Mouse (Mus musculus): ENCODE results near the gene Asap2. TPM values are rescaled to one million over a fixed set of nuclear protein-coding genes. Genes with fewer than 3 reads are reported as not detected.
A peak's percentile ranks its signal among the peaks of the same experiment; 100 is the strongest.
"Not testable (repeated sequence)": the region's sequence is repeated elsewhere in the genome, so short reads cannot be mapped to it uniquely, and the experiment has no call there.

The Asap2 gene
- polyA plus RNA-seq (2012; rRNA removed): 1.9 and 2.0 TPM in 2 replicates
- 1.0 and 1.4 TPM in 2 replicates for polyA plus RNA-seq (2014; fragmentation: Nextera tagmentation; extraction: Ambion mirVana)

- not testable (repeated sequence) for H3K4me1 ChIP-seq (replicated peaks; ENCODE audit: control insufficient read depth in 2 of 2, insufficient read depth in 2 of 2, low read length in 1 of 2); H3K27ac ChIP-seq; H3K27me3 ChIP-seq (ENCODE audit: control insufficient read depth, insufficient read depth, low read length); DNase-seq (ENCODE audit: low read depth in 3 of 3, low spot score in 3 of 3); H3K9me3 ChIP-seq (ENCODE audit: control insufficient read depth, low read length); H3K9ac ChIP-seq (replicated peaks); H3K36me3 ChIP-seq (replicated peaks; ENCODE audit: control insufficient read depth, insufficient read depth, low read depth); ATAC-seq (ENCODE audit: insufficient read depth)
- WGBS (ENCODE audit: insufficient replicate concordance): under 1% methylated on average over 19 of the region's 38 CpGs
- Histone ChIP-seq H3K4me2 (ENCODE audit: low read depth) (peak within 1 kb of the TSS; percentile 52), H3K4me3 (ENCODE audit: insufficient read depth in 1 of 2, low read depth in 2 of 2, low read length in 2 of 2) (peak within 1 kb of the TSS; percentile 41 to 46)
These were observed at the start of gene Asap2 for GRCm38 (mm10) chr12:20990132-20990531. Gene Asap2 (plus strand): TSS chr12:20990459.

DNA sequence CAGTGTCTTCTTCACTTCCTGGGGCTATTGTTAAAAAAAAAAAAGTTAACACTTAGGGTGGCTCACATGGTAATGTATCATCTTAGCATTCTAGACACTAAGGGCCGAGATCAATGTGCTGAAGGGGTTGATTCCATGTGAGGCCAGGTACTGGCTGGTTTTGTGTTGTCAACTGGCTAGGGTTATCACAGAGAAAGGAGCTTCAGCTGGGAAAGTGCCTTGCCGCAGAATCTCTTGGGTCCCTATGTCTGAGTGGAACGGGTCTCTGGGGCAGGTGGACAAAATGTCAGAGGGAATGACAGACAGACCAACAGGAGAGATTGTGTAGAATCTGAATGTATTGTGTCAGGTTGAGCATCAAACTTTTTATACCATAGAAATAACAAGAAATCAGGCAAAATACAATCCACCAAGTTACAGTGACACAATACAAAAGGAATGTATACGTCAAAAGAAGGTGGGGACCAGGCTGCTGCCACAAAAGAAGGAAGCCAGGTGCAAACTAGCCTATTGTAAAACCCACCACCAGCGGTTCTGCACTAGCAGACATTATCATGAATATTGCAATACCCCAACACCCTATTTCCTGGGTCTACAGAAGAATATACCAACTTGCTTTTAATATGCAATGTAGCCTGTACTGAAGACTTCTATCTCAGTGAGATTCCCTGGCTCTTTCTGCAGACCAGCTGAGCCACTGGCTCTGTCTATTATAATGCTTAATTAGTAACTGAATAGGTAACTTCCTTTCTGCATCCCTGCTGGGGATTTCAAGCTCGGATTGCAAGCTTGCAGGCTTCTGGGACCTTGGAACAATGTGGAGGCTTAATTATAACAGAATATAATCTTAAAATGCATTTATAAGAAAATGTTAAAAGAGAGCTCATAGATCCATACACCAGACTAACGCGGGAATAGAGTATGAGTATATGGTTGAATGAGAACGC, 42.9 kb upstream of the Asap2 start:
- not testable (repeated sequence) for H3K9ac ChIP-seq (replicated peaks); ATAC-seq (ENCODE audit: insufficient read depth); H3K9me3 ChIP-seq (ENCODE audit: control insufficient read depth, low read length); H3K27me3 ChIP-seq (ENCODE audit: control insufficient read depth, insufficient read depth, low read length); H3K27ac ChIP-seq; H3K4me2 ChIP-seq (ENCODE audit: low read depth); DNase-seq (ENCODE audit: low read depth in 3 of 3, low spot score in 3 of 3); H3K36me3 ChIP-seq (replicated peaks; ENCODE audit: control insufficient read depth, insufficient read depth, low read depth); H3K4me3 ChIP-seq (ENCODE audit: insufficient read depth in 1 of 2, low read depth in 2 of 2, low read length in 2 of 2); H3K4me1 ChIP-seq (replicated peaks; ENCODE audit: control insufficient read depth in 2 of 2, insufficient read depth in 2 of 2, low read length in 1 of 2)
- WGBS (ENCODE audit: insufficient replicate concordance): 47% methylated on average over 9 of the region's 9 CpGs

- under 1% methylated on average over 43 of the region's 52 CpGs for WGBS (ENCODE audit: insufficient replicate concordance)
- Histone ChIP-seq H3K4me3 (ENCODE audit: insufficient read depth in 1 of 2, low read depth in 2 of 2, low read length in 2 of 2) (peak overlapping the region; percentile 41 to 46), H3K4me2 (ENCODE audit: low read depth) (peak overlapping the region; percentile 52)
- not testable (repeated sequence) for DNase-seq (ENCODE audit: low read depth in 3 of 3, low spot score in 3 of 3); H3K9me3 ChIP-seq (ENCODE audit: control insufficient read depth, low read length); H3K4me1 ChIP-seq (replicated peaks; ENCODE audit: control insufficient read depth in 2 of 2, insufficient read depth in 2 of 2, low read length in 1 of 2); H3K27ac ChIP-seq; H3K9ac ChIP-seq (replicated peaks); ATAC-seq (ENCODE audit: insufficient read depth); H3K27me3 ChIP-seq (ENCODE audit: control insufficient read depth, insufficient read depth, low read length); H3K36me3 ChIP-seq (replicated peaks; ENCODE audit: control insufficient read depth, insufficient read depth, low read depth)
These were observed 320 bp downstream of the Asap2 start for GRCm38 (mm10) chr12:20990579-20990978.

DNA sequence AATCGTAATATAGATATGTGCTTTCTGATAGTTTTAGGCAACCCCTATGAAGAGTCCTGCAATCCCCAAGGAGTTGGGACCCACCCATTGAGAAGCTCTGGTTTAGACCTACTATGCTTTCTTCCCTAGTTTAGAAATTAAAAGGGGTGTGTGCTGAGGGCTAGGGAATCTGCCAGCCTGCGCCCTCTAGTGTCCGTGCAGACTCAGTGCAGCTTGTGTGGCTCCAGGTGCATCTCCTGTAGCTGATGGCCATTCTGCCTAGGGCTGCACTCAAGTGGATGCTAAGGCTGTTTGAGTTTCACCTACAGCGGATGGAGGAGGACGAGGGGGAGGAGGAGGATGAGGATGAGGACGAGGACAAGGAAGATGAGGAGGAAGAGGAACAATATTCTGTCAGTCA, 40.6 kb downstream of the Asap2 start:
- WGBS (ENCODE audit: insufficient replicate concordance): 31% methylated on average over 6 of the region's 6 CpGs
- TF ChIP-seq CTCF (IDR thresholded peaks at IDR 0.05; ENCODE audit: low read depth): peak; percentile 69

GRCm38 (mm10) chr12:21046716-21047115, 56.5 kb downstream of the Asap2 start:
- not testable (repeated sequence) for H3K36me3 ChIP-seq (replicated peaks; ENCODE audit: control insufficient read depth, insufficient read depth, low read depth); H3K4me2 ChIP-seq (ENCODE audit: low read depth); H3K9me3 ChIP-seq (ENCODE audit: control insufficient read depth, low read length); H3K27ac ChIP-seq; H3K4me1 ChIP-seq (replicated peaks; ENCODE audit: control insufficient read depth in 2 of 2, insufficient read depth in 2 of 2, low read length in 1 of 2); DNase-seq (ENCODE audit: low read depth in 3 of 3, low spot score in 3 of 3); H3K4me3 ChIP-seq (ENCODE audit: insufficient read depth in 1 of 2, low read depth in 2 of 2, low read length in 2 of 2); ATAC-seq (ENCODE audit: insufficient read depth); H3K27me3 ChIP-seq (ENCODE audit: control insufficient read depth, insufficient read depth, low read length); H3K9ac ChIP-seq (replicated peaks)
- WGBS (ENCODE audit: insufficient replicate concordance): 80% methylated on average over 9 of the region's 9 CpGs

More for the DNA sequence above, 40.6 kb downstream of the Asap2 start:
- not testable (repeated sequence) for H3K4me2 ChIP-seq (ENCODE audit: low read depth); DNase-seq (ENCODE audit: low read depth in 3 of 3, low spot score in 3 of 3); H3K4me3 ChIP-seq (ENCODE audit: insufficient read depth in 1 of 2, low read depth in 2 of 2, low read length in 2 of 2); H3K4me1 ChIP-seq (replicated peaks; ENCODE audit: control insufficient read depth in 2 of 2, insufficient read depth in 2 of 2, low read length in 1 of 2); ATAC-seq (ENCODE audit: insufficient read depth); H3K36me3 ChIP-seq (replicated peaks; ENCODE audit: control insufficient read depth, insufficient read depth, low read depth); H3K27ac ChIP-seq; H3K9me3 ChIP-seq (ENCODE audit: control insufficient read depth, low read length); H3K27me3 ChIP-seq (ENCODE audit: control insufficient read depth, insufficient read depth, low read length); H3K9ac ChIP-seq (replicated peaks)
